Mouse (Mus musculus): ENCODE results near the gene Aoc2.

GRCm38 (mm10) chr11:101348774-101349173, 23.9 kb downstream of the Aoc2 start:
- TF ChIP-seq POLR2A (IDR thresholded peaks at IDR 0.05; ENCODE audit: extremely low read depth, insufficient read depth, low read length) (no peak), CTCF (IDR thresholded peaks at IDR 0.05; ENCODE audit: low read depth, low read length) (no peak)

Measured in liver, adult 2 months (tissue).